ENCODE assay signal across 27 mouse cellular contexts in the genomic region with DNA sequence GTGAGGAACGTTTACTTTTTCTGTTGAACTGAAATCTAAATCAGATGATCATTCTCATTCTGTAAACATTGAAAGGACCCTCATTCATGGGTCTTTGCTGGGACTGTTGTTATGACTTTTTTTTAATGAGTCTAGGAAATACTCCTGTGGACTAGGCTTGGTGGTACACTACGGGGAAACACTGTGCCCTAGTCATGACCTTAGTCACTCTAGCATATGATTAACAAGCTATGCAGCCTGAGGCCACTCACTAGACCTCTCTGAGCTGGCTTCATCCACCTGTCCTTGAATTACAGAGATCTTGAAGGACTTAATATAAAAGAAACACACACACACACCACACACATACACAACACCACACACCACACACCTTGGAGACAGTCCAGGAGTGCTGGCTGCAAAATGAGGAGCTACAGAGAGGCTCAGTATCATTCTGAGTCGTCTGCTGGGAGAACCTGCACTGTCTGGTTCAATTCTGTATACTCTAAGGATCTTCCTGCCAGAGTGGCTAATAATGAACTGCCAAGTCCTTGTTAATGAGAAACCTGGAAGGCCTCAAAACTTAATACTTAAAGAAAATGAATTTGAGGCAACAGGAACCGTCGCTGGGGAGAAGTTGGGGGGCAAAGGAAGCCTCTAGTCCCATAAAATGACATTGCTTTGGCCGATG.
DNase-seq lines count a peak whose midpoint lies in the region; ATAC-seq lines count a peak whose summit lies in the region.
"Had no signal": no experiment of that assay in that cellular context is flagged by ENCODE, and none has a peak within 500 bp of the region (broad histone marks: within the 10 kb centered on the region; RNA-seq: fewer than 3 reads in every experiment).

No protein-coding gene starts in this region.

- H3K27ac ChIP-seq in kidney, embryonic 14.5 days (ENCODE audit: low read depth, low read length) = no peak overlapping the region
- peak overlapping the region; percentile 28; the same call in 1 of the 2 replicates for H3K27ac ChIP-seq in kidney, embryonic 15.5 days
- H3K27ac ChIP-seq: embryonic facial prominence, embryonic 15.5 days; forebrain, embryonic 12.5 days; forebrain, embryonic 15.5 days; heart, embryonic 15.5 days; hindbrain, embryonic 10.5 days; hindbrain, embryonic 13.5 days had no signal

- no peak overlapping the region for H3K4me2 ChIP-seq in kidney, embryonic 14.5 days (replicated peaks; ENCODE audit: low read depth, low read length)
- no peak overlapping the region for H3K4me2 ChIP-seq in kidney, embryonic 15.5 days
- H3K4me2 ChIP-seq: embryonic facial prominence, embryonic 12.5 days; embryonic facial prominence, embryonic 15.5 days; forebrain, embryonic 12.5 days; forebrain, embryonic 15.5 days; heart, embryonic 12.5 days; heart, embryonic 15.5 days; hindbrain, embryonic 13.5 days had no signal

- no peaks in the 10 kb centered on the region for H3K9me3 ChIP-seq in kidney, embryonic 14.5 days (ENCODE audit: control insufficient read depth, low read length)
- H3K9me3 ChIP-seq in kidney, embryonic 15.5 days (replicated peaks) = no peaks in the 10 kb centered on the region
- H3K9me3 ChIP-seq: embryonic facial prominence, embryonic 12.5 days; embryonic facial prominence, embryonic 15.5 days; forebrain, embryonic 12.5 days; forebrain, embryonic 15.5 days; heart, embryonic 12.5 days; heart, embryonic 15.5 days; hindbrain, embryonic 10.5 days; hindbrain, embryonic 13.5 days had no signal

- ATAC-seq in kidney, embryonic 14.5 days (ENCODE audit: low FRiP score, low TSS enrichment) = no peak
- peak; percentile 86 for ATAC-seq in kidney, embryonic 15.5 days (replicated peaks; ENCODE audit: low FRiP score)
- ATAC-seq: activated CD4-positive, CD25-positive, alpha-beta regulatory T cell, adult 4 months; forebrain, embryonic 15.5 days had no signal

- no peaks in the 10 kb centered on the region for H3K27me3 ChIP-seq in kidney, embryonic 14.5 days (ENCODE audit: control insufficient read depth, insufficient read depth, low read length)
- H3K27me3 ChIP-seq in kidney, embryonic 15.5 days = no peaks in the 10 kb centered on the region
- H3K27me3 ChIP-seq: embryonic facial prominence, embryonic 12.5 days; embryonic facial prominence, embryonic 15.5 days; forebrain, embryonic 12.5 days; forebrain, embryonic 15.5 days; heart, embryonic 12.5 days; heart, embryonic 15.5 days; hindbrain, embryonic 13.5 days had no signal

- 47% methylated on average over 6 of the region's 6 CpGs for WGBS in kidney, embryonic 14.5 days
- 45% methylated on average over 6 of the region's 6 CpGs for WGBS in kidney, embryonic 15.5 days

- H3K9ac ChIP-seq in kidney, embryonic 14.5 days (ENCODE audit: low read depth, low read length) = no peak overlapping the region
- H3K9ac ChIP-seq in kidney, embryonic 15.5 days = no peak overlapping the region
- H3K9ac ChIP-seq: embryonic facial prominence, embryonic 12.5 days; embryonic facial prominence, embryonic 15.5 days; forebrain, embryonic 12.5 days; forebrain, embryonic 15.5 days; heart, embryonic 12.5 days; heart, embryonic 15.5 days; hindbrain, embryonic 13.5 days had no signal

- H3K4me3 ChIP-seq in kidney, embryonic 14.5 days (ENCODE audit: low read length) = no peak overlapping the region
- H3K4me3 ChIP-seq in kidney, embryonic 15.5 days (replicated peaks) = no peak overlapping the region
- H3K4me3 ChIP-seq: embryonic facial prominence, embryonic 12.5 days; embryonic facial prominence, embryonic 15.5 days; erythroblast, embryonic 14.5 days; forebrain, embryonic 12.5 days; forebrain, embryonic 15.5 days; heart, embryonic 12.5 days; heart, embryonic 15.5 days; hindbrain, embryonic 10.5 days; hindbrain, embryonic 13.5 days had no signal

- peak; percentile 7 for DNase-seq in kidney, adult 11 months
- DNase-seq in kidney, postnatal 10 days = peak; percentile 6
- DNase-seq in yolk sac, embryonic 10.5 days (ENCODE audit: low spot score) = peak; percentile 40
- no peak for DNase-seq in thymus, postnatal 4 days
- DNase-seq in lung, postnatal 36 days = no peak
- no peak for DNase-seq in ovary, adult 18-20 months (ENCODE audit: low spot score)
- DNase-seq: adrenal gland, postnatal 10 days; cerebellum, adult 11 months; cerebellum, adult 2 months; cerebellum, adult 9-11 months; cerebellum, postnatal 25 days; gastrocnemius, postnatal 25 days; heart, adult 18-20 months; heart, postnatal 10 days; heart, postnatal 36 days had no signal

- no peaks in the 10 kb centered on the region for H3K36me3 ChIP-seq in kidney, embryonic 14.5 days (ENCODE audit: control insufficient read depth, insufficient read depth, low read length)
- H3K36me3 ChIP-seq in kidney, embryonic 15.5 days = no peaks in the 10 kb centered on the region
- H3K36me3 ChIP-seq: embryonic facial prominence, embryonic 12.5 days; embryonic facial prominence, embryonic 15.5 days; forebrain, embryonic 12.5 days; forebrain, embryonic 15.5 days; heart, embryonic 12.5 days; heart, embryonic 15.5 days; hindbrain, embryonic 10.5 days; hindbrain, embryonic 13.5 days had no signal

- no peaks in the 10 kb centered on the region for H3K4me1 ChIP-seq in kidney, embryonic 14.5 days (ENCODE audit: control insufficient read depth, insufficient read depth, low read length)
- H3K4me1 ChIP-seq in kidney, embryonic 15.5 days = peaks cover 7% of the 10 kb centered on the region; the same call in 1 of the 2 replicates
- H3K4me1 ChIP-seq: embryonic facial prominence, embryonic 12.5 days; embryonic facial prominence, embryonic 15.5 days; forebrain, embryonic 12.5 days; forebrain, embryonic 15.5 days; heart, embryonic 12.5 days; heart, embryonic 15.5 days; hindbrain, embryonic 13.5 days had no signal

Comparison
In these comparisons a context has a peak if more than half of its experiments do, and no peak if none do; other contexts are left out.
1. DNase-seq: peak in kidney, adult 11 months (single experiment), kidney, postnatal 10 days (single experiment) and yolk sac, embryonic 10.5 days (single experiment); none in thymus, postnatal 4 days (single experiment), lung, postnatal 36 days (single experiment) and ovary, adult 18-20 months (single experiment).